ENCODE assay signal across 16 mouse cellular contexts in the genomic region with DNA sequence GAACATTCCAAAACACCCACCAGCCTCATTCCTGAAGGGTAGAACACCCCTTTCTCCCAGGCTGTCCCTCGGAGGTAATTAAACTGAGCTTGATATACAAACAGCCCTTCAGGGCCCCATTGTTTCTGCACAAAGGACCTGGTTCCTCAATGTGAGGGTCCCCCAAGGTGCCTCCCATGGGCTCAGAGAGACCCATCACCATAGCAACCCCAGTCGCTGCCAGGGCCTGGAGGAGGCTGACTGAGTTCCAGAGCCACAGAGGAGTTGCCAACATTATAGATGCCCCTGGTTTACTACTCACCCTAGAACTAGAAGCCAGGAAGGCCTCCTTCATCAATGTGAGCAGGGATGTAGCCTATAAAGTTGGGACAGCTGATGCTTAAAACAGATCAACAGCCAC. TPM values are rescaled to one million over a fixed set of nuclear protein-coding genes. Genes with fewer than 3 reads are reported as not detected.
DNase-seq lines count a peak whose midpoint lies in the region; ATAC-seq and TF ChIP-seq lines count a peak whose summit lies in the region.
"Had no signal": no experiment of that assay in that cellular context is flagged by ENCODE, and none has a peak within 500 bp of the region (broad histone marks: within the 10 kb centered on the region; RNA-seq: fewer than 3 reads in every experiment).

No protein-coding gene starts in this region.

- TF ChIP-seq EP300 in MEL (IDR thresholded peaks at IDR 0.05; ENCODE audit: low read depth in 1 of 2, low read length in 2 of 2): no peak

- peak; percentile 64 for ATAC-seq in embryonic facial prominence, embryonic 14.5 days (ENCODE audit: low read depth)
- ATAC-seq in hindbrain, embryonic 12.5 days (ENCODE audit: low FRiP score): 0 out of 2 replicates have a peak, but pooled peaks have one; percentile 20
- ATAC-seq in midbrain, embryonic 15.5 days (replicated peaks): 0 out of 2 replicates have a peak, but pooled peaks have one; percentile 27
- ATAC-seq: CD4-positive, CD25-positive, alpha-beta regulatory T cell, adult 4 months; Patski had no signal

- H3K27ac ChIP-seq in MEL (ENCODE audit: control insufficient read depth, low read depth, low read length): 0 out of 2 replicates have a peak overlapping the region, but pooled peaks have one; percentile 1
- no peak overlapping the region for H3K27ac ChIP-seq in embryonic facial prominence, embryonic 14.5 days (replicated peaks; ENCODE audit: low read depth, low read length)
- H3K27ac ChIP-seq in hindbrain, embryonic 12.5 days: 0 out of 2 replicates have a peak overlapping the region, but pooled peaks have one; percentile 23
- no peak overlapping the region for H3K27ac ChIP-seq in midbrain, embryonic 15.5 days
- no peak overlapping the region for H3K27ac ChIP-seq in cerebellum, adult 2 months (ENCODE audit: insufficient read depth, low read length)
- H3K27ac ChIP-seq: limb, embryonic 12.5 days had no signal

- no peaks in the 10 kb centered on the region for H3K27me3 ChIP-seq in MEL (ENCODE audit: control insufficient read depth in 1 of 2, insufficient read depth in 2 of 2, low read length in 2 of 2)
- no peaks in the 10 kb centered on the region for H3K27me3 ChIP-seq in embryonic facial prominence, embryonic 14.5 days (replicated peaks; ENCODE audit: control insufficient read depth, insufficient read depth, low read length)
- peaks cover 16% of the 10 kb centered on the region for H3K27me3 ChIP-seq in hindbrain, embryonic 12.5 days
- H3K27me3 ChIP-seq in midbrain, embryonic 15.5 days (replicated peaks): no peaks in the 10 kb centered on the region
- H3K27me3 ChIP-seq in cerebellum, adult 2 months (ENCODE audit: control insufficient read depth, insufficient read depth, low read length): no peaks in the 10 kb centered on the region
- H3K27me3 ChIP-seq: limb, embryonic 12.5 days; Patski had no signal

- peaks cover 13 to 19% of the 10 kb centered on the region in 2 experiments for H3K4me1 ChIP-seq in MEL (ENCODE audit: control insufficient read depth in 1 of 2, insufficient read depth in 2 of 2, low read length in 2 of 2)
- no peaks in the 10 kb centered on the region for H3K4me1 ChIP-seq in embryonic facial prominence, embryonic 14.5 days (ENCODE audit: control insufficient read depth, insufficient read depth, low read length)
- peaks cover 25% of the 10 kb centered on the region for H3K4me1 ChIP-seq in hindbrain, embryonic 12.5 days
- peaks cover 15% of the 10 kb centered on the region for H3K4me1 ChIP-seq in midbrain, embryonic 15.5 days
- no peaks in the 10 kb centered on the region for H3K4me1 ChIP-seq in cerebellum, adult 2 months (ENCODE audit: control insufficient read depth, insufficient read depth, low read length)

- no peak for TF ChIP-seq POLR2A in MEL (IDR thresholded peaks at IDR 0.05; ENCODE audit: control insufficient read depth in 1 of 2, insufficient read depth in 1 of 2, low read depth in 1 of 2, low read length in 2 of 2, poor library complexity in 1 of 2)
- TF ChIP-seq POLR2A in cerebellum, adult 2 months (IDR thresholded peaks at IDR 0.05; ENCODE audit: borderline replicate concordance, insufficient read depth, low read length): no peak

- H3K9me3 ChIP-seq in MEL (replicated peaks; ENCODE audit: insufficient read depth, low read length): no peaks in the 10 kb centered on the region
- no peaks in the 10 kb centered on the region for H3K9me3 ChIP-seq in embryonic facial prominence, embryonic 14.5 days (ENCODE audit: control insufficient read depth, low read length)
- H3K9me3 ChIP-seq in hindbrain, embryonic 12.5 days (replicated peaks): no peaks in the 10 kb centered on the region
- H3K9me3 ChIP-seq in midbrain, embryonic 15.5 days: no peaks in the 10 kb centered on the region

- H3K36me3 ChIP-seq in MEL (ENCODE audit: control insufficient read depth in 1 of 2, insufficient read depth in 2 of 2, low read length in 2 of 2): peaks cover 0 to 16% of the 10 kb centered on the region in 2 experiments; a peak in 2 of 4 replicates
- H3K36me3 ChIP-seq in embryonic facial prominence, embryonic 14.5 days (ENCODE audit: control insufficient read depth, insufficient read depth, low read length): no peaks in the 10 kb centered on the region
- no peaks in the 10 kb centered on the region for H3K36me3 ChIP-seq in hindbrain, embryonic 12.5 days
- no peaks in the 10 kb centered on the region for H3K36me3 ChIP-seq in midbrain, embryonic 15.5 days (replicated peaks)
- H3K36me3 ChIP-seq: limb, embryonic 12.5 days had no signal

- H3K4me2 ChIP-seq in embryonic facial prominence, embryonic 14.5 days (ENCODE audit: low read depth, low read length): no peak overlapping the region
- no peak overlapping the region for H3K4me2 ChIP-seq in hindbrain, embryonic 12.5 days (replicated peaks)
- no peak overlapping the region for H3K4me2 ChIP-seq in midbrain, embryonic 15.5 days
- H3K4me2 ChIP-seq: limb, embryonic 12.5 days had no signal

- TF ChIP-seq CTCF in MEL (IDR thresholded peaks at IDR 0.05 in 2 of 3, conservative IDR thresholded peaks at IDR 0.05 in 1 of 3; ENCODE audit: control insufficient read depth in 1 of 3, insufficient read depth in 1 of 3, low read depth in 2 of 3, low read length in 3 of 3, poor library complexity in 1 of 3, severe bottlenecking in 1 of 3): no peak
- no peak for TF ChIP-seq CTCF in cerebellum, adult 2 months (IDR thresholded peaks at IDR 0.05; ENCODE audit: borderline replicate concordance, insufficient read depth, low read depth, low read length)

- TF ChIP-seq RAD21 in MEL (IDR thresholded peaks at IDR 0.05; ENCODE audit: low read depth, low read length): no peak

- no peaks in the 10 kb centered on the region; the same call in 1 of the 2 replicates for H3K79me2 ChIP-seq in MEL (ENCODE audit: control insufficient read depth, insufficient read depth, low read length, poor library complexity)

- no peak for DNase-seq in MEL (ENCODE audit: low read depth, low spot score)
- DNase-seq in embryonic facial prominence, embryonic 14.5 days (ENCODE audit: low spot score): peak; percentile 28
- DNase-seq in urinary bladder, postnatal 25 days (ENCODE audit: low spot score): no peak
- no peak for DNase-seq in cerebellum, adult 2 months
- no peak for DNase-seq in right cerebral cortex, postnatal 25 days
- DNase-seq: adrenal gland, adult 2 months; gastrocnemius, postnatal 14 days; kidney, postnatal 14 days; lung, adult 18-20 months; right cerebral cortex, postnatal 14 days had no signal

- WGBS in embryonic facial prominence, embryonic 14.5 days: 52% methylated on average over 2 of the region's 2 CpGs
- WGBS in hindbrain, embryonic 12.5 days: 21% methylated on average over 2 of the region's 2 CpGs
- 2% methylated on average over 2 of the region's 2 CpGs for WGBS in midbrain, embryonic 15.5 days
- 39% methylated on average over 2 of the region's 2 CpGs for WGBS in cerebellum, adult 2 months

- 0 out of 2 replicates have a peak overlapping the region, but pooled peaks have one; percentile 0 for H3K9ac ChIP-seq in MEL (ENCODE audit: control insufficient read depth, low read depth, low read length, poor library complexity, severe bottlenecking)
- H3K9ac ChIP-seq in embryonic facial prominence, embryonic 14.5 days (ENCODE audit: low read depth, low read length): no peak overlapping the region
- H3K9ac ChIP-seq in hindbrain, embryonic 12.5 days: no peak overlapping the region
- H3K9ac ChIP-seq in midbrain, embryonic 15.5 days: no peak overlapping the region
- H3K9ac ChIP-seq: limb, embryonic 12.5 days had no signal

- H3K4me3 ChIP-seq in MEL (ENCODE audit: control insufficient read depth in 1 of 2, insufficient read depth in 1 of 2, low read depth in 2 of 2, low read length in 2 of 2): peak overlapping the region; percentile 5 to 18; a peak in 1 of 4 replicates
- no peak overlapping the region for H3K4me3 ChIP-seq in embryonic facial prominence, embryonic 14.5 days (ENCODE audit: low read depth, low read length)
- H3K4me3 ChIP-seq in hindbrain, embryonic 12.5 days: no peak overlapping the region
- H3K4me3 ChIP-seq in midbrain, embryonic 15.5 days: no peak overlapping the region
- no peak overlapping the region for H3K4me3 ChIP-seq in cerebellum, adult 2 months (replicated peaks; ENCODE audit: insufficient read depth, low read depth, low read length)
- H3K4me3 ChIP-seq: erythroblast, embryonic 14.5 days; limb, embryonic 12.5 days had no signal

TF ChIP-seq in MEL, 35 proteins besides CTCF, POLR2A, EP300 and RAD21 (continues in another document):
- TF ChIP-seq HCFC1 (IDR thresholded peaks at IDR 0.05; ENCODE audit: low read depth, low read length) (no peak), TCF12 (IDR thresholded peaks at IDR 0.05; ENCODE audit: low read depth, low read length) (no peak), MAX (IDR thresholded peaks at IDR 0.05; ENCODE audit: low read length) (no peak), MEF2A (IDR thresholded peaks at IDR 0.05; ENCODE audit: extremely low read depth, insufficient replicate concordance, low read depth, low read length, poor library complexity, severe bottlenecking) (no peak), GATA1 (IDR thresholded peaks at IDR 0.05; ENCODE audit: low read depth, low read length) (no peak), CHD2 (IDR thresholded peaks at IDR 0.05; ENCODE audit: low read length) (no peak), SIN3A (IDR thresholded peaks at IDR 0.05; ENCODE audit: low read length) (no peak), POLR2AphosphoS2 (IDR thresholded peaks at IDR 0.05; ENCODE audit: low read length) (no peak), MYC (IDR thresholded peaks at IDR 0.05; ENCODE audit: low read depth, low read length) (no peak), ZKSCAN1 (IDR thresholded peaks at IDR 0.05; ENCODE audit: low read depth, low read length) (no peak), MAZ (IDR thresholded peaks at IDR 0.05; ENCODE audit: low read depth, low read length) (no peak)

RNA-seq across cellular contexts. Expression of gene Celsr1, which starts 20.4 kb away (rescaled TPM):
- total RNA-seq in MEL (2012; rRNA removed): 0.12 and 0.16 TPM in 2 replicates
- polyA plus RNA-seq in MEL (2012; ENCODE audit: insufficient read depth in 1 of 2, insufficient read length in 2 of 2, low read depth in 1 of 2, low replicate concordance in 2 of 2, missing spikeins in 1 of 2): under 1 TPM in 1 of 2 experiments, not detected in 1; 0.42 TPM
- 5.5 TPM in 2 replicates for polyA plus RNA-seq in embryonic facial prominence, embryonic 14.5 days (2014; fragmentation: Nextera tagmentation; extraction: Ambion mirVana)
- 3.4 and 4.3 TPM in 2 replicates for polyA plus RNA-seq in hindbrain, embryonic 12.5 days (2016; fragmentation: Nextera tagmentation; extraction: Ambion mirVana)
- 1.6 and 2.2 TPM in 2 replicates for polyA plus RNA-seq in midbrain, embryonic 15.5 days (2015; fragmentation: Nextera tagmentation; extraction: Ambion mirVana)
- polyA plus RNA-seq in cerebellum, adult 2 months (2012; rRNA removed): 0.49 and 0.60 TPM in 2 replicates

RNA-seq across cellular contexts. Expression of gene Gramd4, which starts 44.4 kb away (rescaled TPM):
- total RNA-seq in MEL (2012; rRNA removed): 34.1 and 43.1 TPM in 2 replicates
- polyA plus RNA-seq in MEL (2012; ENCODE audit: insufficient read depth in 1 of 2, insufficient read length in 2 of 2, low read depth in 1 of 2, low replicate concordance in 2 of 2, missing spikeins in 1 of 2): 10 to 100 TPM; 35.2 to 38.0 TPM
- 7.6 and 10.8 TPM in 2 replicates for polyA plus RNA-seq in embryonic facial prominence, embryonic 14.5 days (2014; fragmentation: Nextera tagmentation; extraction: Ambion mirVana)
- polyA plus RNA-seq in hindbrain, embryonic 12.5 days (2016; fragmentation: Nextera tagmentation; extraction: Ambion mirVana): 32.5 and 35.2 TPM in 2 replicates
- 41.0 and 41.7 TPM in 2 replicates for polyA plus RNA-seq in midbrain, embryonic 15.5 days (2015; fragmentation: Nextera tagmentation; extraction: Ambion mirVana)
- polyA plus RNA-seq in cerebellum, adult 2 months (2012; rRNA removed): 36.0 and 40.4 TPM in 2 replicates

Comparison
In these comparisons a context has a peak if more than half of its experiments do, and no peak if none do; other contexts are left out.
1. H3K27ac ChIP-seq: peak in MEL (single experiment) and hindbrain, embryonic 12.5 days (single experiment); none in embryonic facial prominence, embryonic 14.5 days (single experiment), midbrain, embryonic 15.5 days (single experiment) and cerebellum, adult 2 months (single experiment).
2. H3K4me3 ChIP-seq: peak in MEL (2 of 2); none in embryonic facial prominence, embryonic 14.5 days (single experiment), hindbrain, embryonic 12.5 days (single experiment), midbrain, embryonic 15.5 days (single experiment) and cerebellum, adult 2 months (single experiment).
3. Peak in every context shown above with its lines, with median percentiles within 50 percentile points of each other: ATAC-seq.